ENCODE assay signal across 7 mouse cellular contexts in the genomic region with DNA sequence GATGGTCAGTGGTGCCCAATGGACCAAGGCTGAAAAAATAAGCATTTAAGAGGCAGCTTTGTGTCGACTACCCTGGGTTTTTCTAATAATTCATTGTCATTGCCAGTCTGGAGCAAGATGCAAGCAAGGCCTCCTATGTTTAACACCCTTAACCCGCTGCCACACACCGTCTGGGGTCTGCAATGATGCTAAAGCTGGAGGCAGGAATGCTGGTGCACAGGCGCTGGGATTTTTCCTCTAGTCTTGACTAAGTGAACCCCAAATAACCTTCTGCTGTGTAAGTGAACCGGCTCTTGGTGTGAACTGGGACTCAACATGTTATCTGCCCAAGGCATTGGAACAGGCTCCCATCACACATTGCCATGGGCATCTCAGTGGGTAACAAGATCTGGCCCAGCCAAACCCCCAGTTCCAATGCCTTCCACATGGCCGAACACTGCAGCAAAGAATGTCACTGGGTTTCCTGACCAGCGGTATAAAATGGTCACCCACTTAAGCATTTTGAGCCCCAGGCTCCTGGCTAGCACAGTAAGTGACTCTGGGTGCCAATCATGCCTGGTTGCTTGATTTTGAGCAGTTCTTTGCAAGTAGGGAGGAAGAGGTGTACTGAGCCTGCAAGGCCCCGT.
DNase-seq lines count a peak whose midpoint lies in the region; ATAC-seq and TF ChIP-seq lines count a peak whose summit lies in the region.

No protein-coding gene starts in this region.

- intact Hi-C loops in left cerebral cortex, postnatal 4 days (cut with DNase I), result no loop called here
- intact Hi-C loops in left cerebral cortex, adult 2 months (cut with DNase I), result loop anchor here (5.0 kb wide), 2 partner anchors 130 to 200 kb away; no protein-coding TSS in a partner anchor

- peaks cover 60% of the 10 kb centered on the region for H3K4me1 ChIP-seq in embryonic facial prominence, embryonic 15.5 days
- H3K4me1 ChIP-seq in intestine, embryonic 14.5 days (replicated peaks; ENCODE audit: control insufficient read depth, insufficient read depth, low read length), result peaks cover 39% of the 10 kb centered on the region
- H3K4me1 ChIP-seq in stomach, embryonic 14.5 days (ENCODE audit: control insufficient read depth, insufficient read depth, low read length), result peaks cover 37% of the 10 kb centered on the region

- peak; percentile 6; the same call in 1 of the 2 replicates for ATAC-seq in embryonic facial prominence, embryonic 15.5 days (ENCODE audit: insufficient number of reproducible peaks, low FRiP score, low TSS enrichment, low read depth)
- ATAC-seq in intestine, embryonic 14.5 days (replicated peaks; ENCODE audit: low FRiP score, low TSS enrichment, low read depth), result no peak
- ATAC-seq in stomach, embryonic 14.5 days (ENCODE audit: insufficient number of reproducible peaks, insufficient read depth, low FRiP score, low read depth), result no peak

- no peak for TF ChIP-seq CTCF in left cerebral cortex, adult 2 months (IDR thresholded peaks at IDR 0.05)

- DNase-seq in left cerebral cortex, postnatal 4 days, result peak; percentile 22
- no peak for DNase-seq in left cerebral cortex, adult 2 months (ENCODE audit: extremely low spot score in 1 of 2, low spot score in 2 of 2)
- no peak for DNase-seq in intestine, embryonic 14.5 days (ENCODE audit: low spot score)
- DNase-seq in adipocyte (ENCODE audit: low spot score), result no peak
- DNase-seq in urinary bladder, postnatal 25 days (ENCODE audit: low spot score), result no peak

- 33% methylated on average over 8 of the region's 8 CpGs for WGBS in embryonic facial prominence, embryonic 15.5 days
- WGBS in intestine, embryonic 14.5 days, result 61% methylated on average over 8 of the region's 8 CpGs
- WGBS in stomach, embryonic 14.5 days, result 55% methylated on average over 8 of the region's 8 CpGs

- no peak overlapping the region for H3K27ac ChIP-seq in left cerebral cortex, adult 2 months
- H3K27ac ChIP-seq in embryonic facial prominence, embryonic 15.5 days (replicated peaks), result peak overlapping the region; percentile 92
- H3K27ac ChIP-seq in intestine, embryonic 14.5 days (ENCODE audit: low read depth), result peak overlapping the region; percentile 48
- H3K27ac ChIP-seq in stomach, embryonic 14.5 days (ENCODE audit: low read length), result peak overlapping the region; percentile 82

- no peaks in the 10 kb centered on the region for H3K36me3 ChIP-seq in embryonic facial prominence, embryonic 15.5 days
- H3K36me3 ChIP-seq in intestine, embryonic 14.5 days (ENCODE audit: control insufficient read depth, insufficient read depth, low read length), result no peaks in the 10 kb centered on the region
- H3K36me3 ChIP-seq in stomach, embryonic 14.5 days (ENCODE audit: control insufficient read depth, insufficient read depth, low read length), result no peaks in the 10 kb centered on the region

- H3K27me3 ChIP-seq in embryonic facial prominence, embryonic 15.5 days, result no peaks in the 10 kb centered on the region
- H3K27me3 ChIP-seq in intestine, embryonic 14.5 days (replicated peaks; ENCODE audit: control insufficient read depth, insufficient read depth, low read length), result no peaks in the 10 kb centered on the region
- H3K27me3 ChIP-seq in stomach, embryonic 14.5 days (ENCODE audit: control insufficient read depth, insufficient read depth, low read length), result no peaks in the 10 kb centered on the region

- H3K4me3 ChIP-seq in left cerebral cortex, adult 2 months, result no peak overlapping the region
- no peak overlapping the region for H3K4me3 ChIP-seq in embryonic facial prominence, embryonic 15.5 days (replicated peaks)
- H3K4me3 ChIP-seq in intestine, embryonic 14.5 days (ENCODE audit: low read depth, low read length), result no peak overlapping the region
- H3K4me3 ChIP-seq in stomach, embryonic 14.5 days (ENCODE audit: low read depth, low read length), result no peak overlapping the region

- no peak overlapping the region for H3K9ac ChIP-seq in embryonic facial prominence, embryonic 15.5 days
- H3K9ac ChIP-seq in intestine, embryonic 14.5 days (ENCODE audit: low read length), result no peak overlapping the region
- H3K9ac ChIP-seq in stomach, embryonic 14.5 days (replicated peaks; ENCODE audit: low read depth, low read length), result no peak overlapping the region

- no peak overlapping the region for H3K4me2 ChIP-seq in embryonic facial prominence, embryonic 15.5 days (replicated peaks)
- no peak overlapping the region for H3K4me2 ChIP-seq in intestine, embryonic 14.5 days (ENCODE audit: low read length)
- no peak overlapping the region for H3K4me2 ChIP-seq in stomach, embryonic 14.5 days (replicated peaks; ENCODE audit: low read depth, low read length)

- H3K9me3 ChIP-seq in embryonic facial prominence, embryonic 15.5 days (replicated peaks), result no peaks in the 10 kb centered on the region
- H3K9me3 ChIP-seq in intestine, embryonic 14.5 days (ENCODE audit: control insufficient read depth, low read length), result no peaks in the 10 kb centered on the region
- H3K9me3 ChIP-seq in stomach, embryonic 14.5 days (ENCODE audit: control insufficient read depth, low read depth, low read length), result no peaks in the 10 kb centered on the region
